Mouse (Mus musculus): ENCODE data around the gene Rnf217. TPM values are rescaled to one million over a fixed set of nuclear protein-coding genes. Genes with fewer than 3 reads are reported as not detected.

The Rnf217 gene
- under 1 TPM in 1 of 2 experiments, not detected in 1; 0.07 TPM for polyA plus RNA-seq (2017; shearing (Covaris generic))

GRCm38 (mm10) chr10:31609066-31609961, at the start of gene Rnf217:
Gene Rnf217, minus strand, starts transcription at chr10:31609184.

GRCm38 (mm10) chr10:31445291-31446124, 163.5 kb downstream of the Rnf217 start, which contains the start of gene Tpd52l1:
Gene Tpd52l1, minus strand, starts transcription at chr10:31445958.

Other genes with a start within 250 kb of the Rnf217 start
- 1 to 10 TPM in 1 of 2 experiments, not detected in 1; 4.2 TPM for gene Tpd52l1, start 163.2 kb downstream of the Rnf217 start, polyA plus RNA-seq (2017; shearing (Covaris generic))

Measured in inflammation-experienced regulatory T-cells (primary cell).